Mouse (Mus musculus): ENCODE results near the gene Cbs.

DNA sequence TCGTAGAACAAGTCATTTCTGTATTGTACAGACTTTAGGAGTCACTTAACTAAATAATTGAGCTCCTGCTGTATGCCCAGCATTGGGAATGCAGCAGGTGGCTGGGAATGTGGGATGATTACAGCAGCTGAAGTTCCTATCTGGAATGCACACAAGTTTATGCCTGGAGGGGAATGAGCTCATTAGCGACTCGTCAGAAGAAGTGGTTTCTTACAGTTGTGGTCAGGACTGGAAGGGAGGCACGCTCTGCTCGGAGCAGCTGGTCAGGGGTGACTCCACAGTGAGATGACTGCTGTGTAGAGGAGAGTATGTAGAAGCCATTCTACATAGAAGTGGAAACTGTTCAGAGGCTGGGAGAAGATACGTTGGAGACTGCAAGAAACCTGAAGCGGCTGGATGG is 62.4 kb downstream of the Cbs start:
- no peak for TF ChIP-seq POLR2A (IDR thresholded peaks at IDR 0.05; ENCODE audit: extremely low read depth, insufficient read depth, low read length)
- TF ChIP-seq CTCF (IDR thresholded peaks at IDR 0.05; ENCODE audit: extremely low read depth, insufficient read depth, low read length) = no peak
